Mouse (Mus musculus): ENCODE measurements around the gene Catsperz. TPM values are rescaled to one million over a fixed set of nuclear protein-coding genes. Genes with fewer than 3 reads are reported as not detected.
"Not testable (repeated sequence)": the region's sequence is repeated elsewhere in the genome, so short reads cannot be mapped to it uniquely, and the experiment has no call there.

Catsperz gene
- polyA plus RNA-seq, 1 experiment from 2014 or later, result 2.0 TPM

GRCm38 (mm10) chr19:6919431-6919830 lies 5.7 kb downstream of the Catsperz start:
- Histone ChIP-seq H3K27ac (no peak overlapping the region), H3K9ac (no peak overlapping the region), H3K4me1 (peaks cover 21% of the 10 kb centered on the region), H3K36me3 (no peaks in the 10 kb centered on the region), H3K27me3 (replicated peaks) (peaks cover 20% of the 10 kb centered on the region), H3K4me3 (no peak overlapping the region), H3K9me3 (no peaks in the 10 kb centered on the region), H3K4me2 (replicated peaks) (no peak overlapping the region)
- ATAC-seq (ENCODE audit: low FRiP score, low read depth), result no peak

GRCm38 (mm10) chr19:6918321-6918720 lies 6.9 kb downstream of the Catsperz start:
- Histone ChIP-seq H3K9me3 (no peaks in the 10 kb centered on the region), H3K27me3 (replicated peaks) (peaks cover 10% of the 10 kb centered on the region), H3K36me3 (peaks cover 9% of the 10 kb centered on the region), H3K9ac (no peak overlapping the region), H3K4me1 (peaks cover 21% of the 10 kb centered on the region), H3K27ac (no peak overlapping the region), H3K4me2 (replicated peaks) (no peak overlapping the region), H3K4me3 (no peak overlapping the region)
- no peak for ATAC-seq (ENCODE audit: low FRiP score, low read depth)
- 88% methylated on average over 4 of the region's 4 CpGs for WGBS

- H3K4me2 ChIP-seq (replicated peaks), result no peak overlapping the region
- H3K36me3 ChIP-seq, result peaks cover 27% of the 10 kb centered on the region
- no peak for ATAC-seq (ENCODE audit: low FRiP score, low read depth)
- no peak overlapping the region for H3K9ac ChIP-seq
- H3K9me3 ChIP-seq, result no peaks in the 10 kb centered on the region
- no peak overlapping the region for H3K27ac ChIP-seq
- H3K4me1 ChIP-seq, result peaks cover 19% of the 10 kb centered on the region
- H3K4me3 ChIP-seq, result no peak overlapping the region
- H3K27me3 ChIP-seq (replicated peaks), result no peaks in the 10 kb centered on the region
- WGBS, result 76% methylated on average over 4 of the region's 4 CpGs
Measured at GRCm38 (mm10) chr19:6916496-6916895, 8.7 kb downstream of the Catsperz start.

- WGBS, result 95% methylated on average over 4 of the region's 4 CpGs
- no peak overlapping the region for H3K9ac ChIP-seq
- no peak overlapping the region for H3K27ac ChIP-seq
- H3K4me3 ChIP-seq, result no peak overlapping the region
- ATAC-seq (ENCODE audit: low FRiP score, low read depth), result no peak
- no peaks in the 10 kb centered on the region for H3K27me3 ChIP-seq (replicated peaks)
- H3K36me3 ChIP-seq, result peaks cover 33% of the 10 kb centered on the region
- H3K9me3 ChIP-seq, result no peaks in the 10 kb centered on the region
- peaks cover 17% of the 10 kb centered on the region for H3K4me1 ChIP-seq
- H3K4me2 ChIP-seq (replicated peaks), result no peak overlapping the region
Measured at GRCm38 (mm10) chr19:6915276-6915675, 9.9 kb downstream of the Catsperz start.

GRCm38 (mm10) chr19:6914540-6914939 lies 10.6 kb downstream of the Catsperz start:
- H3K4me3 ChIP-seq, result no peak overlapping the region
- H3K27me3 ChIP-seq (replicated peaks), result no peaks in the 10 kb centered on the region
- no peak overlapping the region for H3K27ac ChIP-seq
- no peak for ATAC-seq (ENCODE audit: low FRiP score, low read depth)
- no peaks in the 10 kb centered on the region for H3K9me3 ChIP-seq
- peaks cover 10% of the 10 kb centered on the region for H3K4me1 ChIP-seq
- no peak overlapping the region for H3K9ac ChIP-seq
- H3K36me3 ChIP-seq, result peaks cover 33% of the 10 kb centered on the region
- H3K4me2 ChIP-seq (replicated peaks), result no peak overlapping the region
- 92% methylated on average over 9 of the region's 9 CpGs for WGBS

GRCm38 (mm10) chr19:6913991-6914390 lies 11.2 kb downstream of the Catsperz start:
- ATAC-seq (ENCODE audit: low FRiP score, low read depth), result no peak
- H3K4me2 ChIP-seq (replicated peaks), result no peak overlapping the region
- no peak overlapping the region for H3K9ac ChIP-seq
- WGBS, result 86% methylated on average over 11 of the region's 11 CpGs
- H3K4me1 ChIP-seq, result peaks cover 13% of the 10 kb centered on the region
- no peak overlapping the region for H3K27ac ChIP-seq
- no peaks in the 10 kb centered on the region for H3K27me3 ChIP-seq (replicated peaks)
- no peak overlapping the region for H3K4me3 ChIP-seq
- H3K9me3 ChIP-seq, result no peaks in the 10 kb centered on the region
- peaks cover 33% of the 10 kb centered on the region for H3K36me3 ChIP-seq

- Histone ChIP-seq H3K9ac (no peak overlapping the region), H3K4me1 (peaks cover 22% of the 10 kb centered on the region), H3K9me3 (no peaks in the 10 kb centered on the region), H3K4me2 (replicated peaks) (no peak overlapping the region), H3K27me3 (replicated peaks) (no peaks in the 10 kb centered on the region), H3K27ac (no peak overlapping the region), H3K36me3 (peaks cover 33% of the 10 kb centered on the region), H3K4me3 (no peak overlapping the region)
- WGBS, result 92% methylated on average over 6 of the region's 6 CpGs
- ATAC-seq (ENCODE audit: low FRiP score, low read depth), result no peak
Measured at GRCm38 (mm10) chr19:6913036-6913435, 12.1 kb downstream of the Catsperz start.

- Histone ChIP-seq H3K27ac (no peak overlapping the region), H3K9ac (no peak overlapping the region), H3K9me3 (no peaks in the 10 kb centered on the region), H3K4me1 (peaks cover 29% of the 10 kb centered on the region), H3K4me2 (replicated peaks) (no peak overlapping the region), H3K36me3 (peaks cover 33% of the 10 kb centered on the region), H3K4me3 (no peak overlapping the region), H3K27me3 (replicated peaks) (no peaks in the 10 kb centered on the region)
- 93% methylated on average over 15 of the region's 15 CpGs for WGBS
- no peak for ATAC-seq (ENCODE audit: low FRiP score, low read depth)
Measured at GRCm38 (mm10) chr19:6912205-6912970, 12.8 kb downstream of the Catsperz start.

GRCm38 (mm10) chr19:6911101-6912074 lies 13.8 kb downstream of the Catsperz start:
- Histone ChIP-seq H3K9ac (no peak overlapping the region), H3K4me3 (peak overlapping the region; percentile 13; the same call in 1 of the 2 replicates), H3K27me3 (replicated peaks) (no peaks in the 10 kb centered on the region), H3K9me3 (no peaks in the 10 kb centered on the region), H3K4me1 (peaks cover 30% of the 10 kb centered on the region), H3K4me2 (replicated peaks) (peak overlapping the region; percentile 88), H3K27ac (no peak overlapping the region), H3K36me3 (peaks cover 41% of the 10 kb centered on the region)
- no peak for ATAC-seq (ENCODE audit: low FRiP score, low read depth)
- WGBS, result 87% methylated on average over 19 of the region's 19 CpGs

- Histone ChIP-seq H3K4me1 (peaks cover 30% of the 10 kb centered on the region), H3K36me3 (peaks cover 49% of the 10 kb centered on the region), H3K9ac (peak overlapping the region; percentile 75), H3K4me3 (peak overlapping the region; percentile 62), H3K27ac (peak overlapping the region; percentile 93; the same call in 1 of the 2 replicates), H3K4me2 (replicated peaks) (peak overlapping the region; percentile 88)
- H3K27me3 ChIP-seq (replicated peaks); H3K9me3 ChIP-seq; ATAC-seq (ENCODE audit: low FRiP score, low read depth): not testable (repeated sequence)
- under 1% methylated on average over 30 of the region's 30 CpGs for WGBS
Measured at GRCm38 (mm10) chr19:6910306-6910705, 14.9 kb downstream of the Catsperz start.

- Histone ChIP-seq H3K9me3 (no peaks in the 10 kb centered on the region), H3K27me3 (replicated peaks) (no peaks in the 10 kb centered on the region), H3K4me3 (peak within 1 kb of the TSS; percentile 62), H3K27ac (peak within 1 kb of the TSS; percentile 93), H3K4me1 (peaks cover 30% of the 10 kb centered on the region), H3K36me3 (peaks cover 54% of the 10 kb centered on the region), H3K9ac (peak within 1 kb of the TSS; percentile 75), H3K4me2 (replicated peaks) (peak within 1 kb of the TSS; percentile 88)
- WGBS, result under 1% methylated on average over 65 of the region's 65 CpGs
- peak; percentile 93 for ATAC-seq (ENCODE audit: low FRiP score, low read depth)
Measured at GRCm38 (mm10) chr19:6909507-6910289, 15.5 kb downstream of the Catsperz start, which contains the start of the genes Trmt112 and Prdx5. Gene Trmt112 (plus strand): TSS chr19:6909698. Gene Prdx5 (minus strand): TSS chr19:6910106.

Data from neural tube, embryonic 12.5 days (tissue).